Mouse (Mus musculus): Measurements from ENCODE around the gene Map2k5.

The Map2k5 gene

DNA sequence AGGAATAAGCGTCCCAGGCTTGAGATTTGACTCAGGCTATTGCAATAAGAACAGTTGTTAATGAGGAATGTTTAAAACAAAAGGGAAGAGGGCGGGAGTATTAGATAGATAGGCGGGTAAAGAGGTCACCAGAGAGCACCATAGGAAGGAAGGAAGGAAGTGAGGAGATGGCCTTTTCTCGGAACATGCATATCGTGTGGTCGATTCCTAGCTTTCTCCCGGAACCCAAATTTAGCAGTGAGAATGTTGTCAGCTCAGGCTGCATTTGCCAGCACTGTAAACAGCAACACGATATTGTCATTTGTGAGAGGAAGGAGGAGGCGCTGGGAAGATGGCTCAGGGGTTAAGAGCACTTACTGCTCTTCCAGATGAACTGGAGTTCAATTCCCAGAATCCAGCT, 253.2 kb downstream of the Map2k5 start:
- DNase-seq (ENCODE audit: extremely low spot score): no peak

DNA sequence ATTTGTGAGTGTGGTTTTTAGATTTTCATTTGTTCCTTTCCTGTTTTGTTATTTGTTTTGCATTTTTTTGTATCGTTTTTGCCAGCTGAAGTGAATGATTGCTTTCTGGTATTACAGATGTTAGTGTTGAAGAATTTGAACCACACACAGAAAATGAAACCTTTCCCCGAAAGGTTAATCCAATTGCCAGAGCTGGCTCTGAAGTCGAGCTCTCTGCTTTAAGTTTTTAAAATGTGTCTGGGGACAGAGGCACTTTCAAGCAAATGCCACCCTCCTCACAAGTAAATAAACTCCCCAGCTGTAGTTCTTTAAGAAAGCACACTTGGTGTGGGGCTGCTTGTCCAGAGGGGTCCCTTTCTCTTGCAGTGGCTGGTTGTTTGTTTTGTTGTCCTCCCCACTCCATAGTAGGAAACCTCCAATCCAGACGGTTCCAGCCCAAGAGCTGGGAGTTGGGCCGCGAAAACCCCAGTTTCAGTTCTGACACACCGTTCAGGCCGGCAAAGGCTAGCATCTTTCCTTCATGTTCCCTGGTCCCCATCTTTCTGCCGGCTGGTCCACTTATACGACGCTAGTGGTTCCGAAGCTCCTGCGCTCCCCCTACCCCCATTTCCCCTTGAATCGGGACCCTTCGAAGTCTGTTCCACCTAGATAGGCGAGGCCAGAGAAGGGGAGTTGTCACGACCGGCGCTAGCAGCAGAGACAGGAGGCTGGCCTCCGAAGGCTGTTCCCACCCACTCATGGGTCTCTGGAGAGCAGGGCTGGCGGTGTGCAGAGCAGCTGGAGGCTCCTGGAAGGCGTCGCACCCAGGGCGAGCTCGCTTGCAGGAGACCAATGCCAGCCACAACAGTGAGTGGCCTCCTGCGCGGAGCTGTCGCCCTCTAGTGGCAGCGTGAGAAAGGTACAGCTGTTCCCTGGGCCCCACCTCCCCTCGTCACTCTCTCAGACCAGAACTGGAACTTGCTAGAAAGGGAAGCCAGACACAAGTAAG, 254.0 kb downstream of the Map2k5 start:
- DNase-seq (ENCODE audit: extremely low spot score): peak; percentile 93

GRCm38 (mm10) chr9:63122161-63122833, 255.4 kb downstream of the Map2k5 start:
- DNase-seq (ENCODE audit: extremely low spot score): no peak

DNA sequence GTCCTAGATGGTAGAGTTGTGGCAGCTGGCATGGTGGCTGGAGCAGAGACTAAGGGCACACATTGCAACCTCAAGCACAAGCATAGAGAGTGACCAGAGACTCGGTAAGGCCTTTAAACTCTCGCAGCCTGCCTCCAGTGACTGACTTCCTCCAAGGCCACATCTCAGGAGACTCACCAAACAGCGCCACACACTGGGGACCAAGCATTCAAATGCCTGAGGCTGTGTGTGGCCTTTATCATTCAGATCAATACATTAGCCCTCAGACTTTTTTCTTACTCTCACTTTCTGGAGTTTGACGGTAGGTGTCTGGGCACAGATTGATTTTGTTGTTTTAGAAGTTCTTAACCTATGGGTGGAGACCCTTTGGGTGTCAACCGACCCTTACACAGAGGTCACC, 259.3 kb downstream of the Map2k5 start:
- DNase-seq (ENCODE audit: extremely low spot score): no peak
